Mouse (Mus musculus) embryo, embryonic 9.5 days (tissue): ENCODE measurements around the gene Pf4.

Source experiments
- DNase-seq: peaks from one replicate; pipeline ENCODE4 v3.0.0-alpha.2; 2017; ENCODE audit errors: extremely low spot score

Pf4 gene

GRCm38 (mm10) chr5:90771880-90772653 is at the start of gene Pf4:
TSS of gene Pf4 (plus strand) at chr5:90772435.
- no peak for DNase-seq

- no peak for DNase-seq
These were observed 49.6 kb upstream of the Pf4 start for GRCm38 (mm10) chr5:90722656-90723055.

GRCm38 (mm10) chr5:90728254-90728653 is 44.0 kb upstream of the Pf4 start:
- DNase-seq = no peak

GRCm38 (mm10) chr5:90731480-90731879 is 40.8 kb upstream of the Pf4 start:
- DNase-seq = no peak

GRCm38 (mm10) chr5:90742029-90742428 is 30.2 kb upstream of the Pf4 start:
- DNase-seq = no peak

- no peak for DNase-seq
These were observed 18.3 kb upstream of the Pf4 start for GRCm38 (mm10) chr5:90753934-90754333.

- no peak for DNase-seq
These were observed 14.1 kb upstream of the Pf4 start for GRCm38 (mm10) chr5:90758020-90758605.

GRCm38 (mm10) chr5:90759077-90760065 is 12.9 kb upstream of the Pf4 start, which contains the start of gene Cxcl5:
TSS of gene Cxcl5 (plus strand) at chr5:90759360.
- DNase-seq = peak; percentile 26

- DNase-seq = no peak
These were observed 11.9 kb upstream of the Pf4 start for GRCm38 (mm10) chr5:90760303-90760702.

- DNase-seq = no peak
These were observed 11.4 kb upstream of the Pf4 start for GRCm38 (mm10) chr5:90760844-90761243.

- DNase-seq = no peak
These were observed 10.4 kb upstream of the Pf4 start for GRCm38 (mm10) chr5:90761834-90762233.

GRCm38 (mm10) chr5:90763912-90764665 is 8.1 kb upstream of the Pf4 start:
- no peak for DNase-seq

GRCm38 (mm10) chr5:90765821-90766606 is 6.2 kb upstream of the Pf4 start:
- no peak for DNase-seq

GRCm38 (mm10) chr5:90768218-90768617 is 4.0 kb upstream of the Pf4 start, which contains the start of gene Ppbp:
TSS of gene Ppbp (plus strand) at chr5:90768518.
- DNase-seq = no peak

- DNase-seq = no peak
These were observed 866 bp upstream of the Pf4 start for GRCm38 (mm10) chr5:90771369-90771768.

GRCm38 (mm10) chr5:90775562-90775961 is 3.3 kb downstream of the Pf4 start:
- no peak for DNase-seq

GRCm38 (mm10) chr5:90777621-90778020 is 5.4 kb downstream of the Pf4 start:
- no peak for DNase-seq

GRCm38 (mm10) chr5:90778856-90779255 is 6.6 kb downstream of the Pf4 start:
- no peak for DNase-seq

GRCm38 (mm10) chr5:90783697-90784096 is 11.5 kb downstream of the Pf4 start:
- no peak for DNase-seq
